Mouse (Mus musculus): Measurements from ENCODE around the gene Tpcn2. TPM values are rescaled to one million over a fixed set of nuclear protein-coding genes. Genes with fewer than 3 reads are reported as not detected.

The Tpcn2 gene
- polyA plus RNA-seq, 1 experiment from 2014 or later, result 3.7 TPM

GRCm38 (mm10) chr7:145140656-145141055 lies 143.2 kb downstream of the Tpcn2 start:
- Histone ChIP-seq H3K9me3 (ENCODE audit: control insufficient read depth, low read length) (peaks cover 5% of the 10 kb centered on the region; the same call in 1 of the 2 replicates), H3K9ac (ENCODE audit: low read depth, low read length) (no peak overlapping the region), H3K4me1 (ENCODE audit: control insufficient read depth, insufficient read depth, low read length) (peaks cover 8% of the 10 kb centered on the region), H3K4me3 (ENCODE audit: low read depth, low read length) (no peak overlapping the region), H3K27ac (replicated peaks; ENCODE audit: low read depth, low read length) (no peak overlapping the region), H3K4me2 (ENCODE audit: low read depth, low read length) (no peak overlapping the region), H3K36me3 (ENCODE audit: control insufficient read depth, insufficient read depth, low read length) (no peaks in the 10 kb centered on the region), H3K27me3 (replicated peaks; ENCODE audit: control insufficient read depth, insufficient read depth, low read length) (no peaks in the 10 kb centered on the region)
- WGBS, result 44% methylated on average over 2 of the region's 2 CpGs
- DNase-seq (ENCODE audit: low spot score) (no peak), ATAC-seq (ENCODE audit: low read depth) (no peak)

- H3K27ac ChIP-seq (replicated peaks; ENCODE audit: low read depth, low read length), result no peak overlapping the region
- no peaks in the 10 kb centered on the region for H3K27me3 ChIP-seq (replicated peaks; ENCODE audit: control insufficient read depth, insufficient read depth, low read length)
- H3K9ac ChIP-seq (ENCODE audit: low read depth, low read length), result no peak overlapping the region
- ATAC-seq (ENCODE audit: low read depth) (no peak), DNase-seq (ENCODE audit: low spot score) (no peak)
- H3K4me1 ChIP-seq (ENCODE audit: control insufficient read depth, insufficient read depth, low read length), result peaks cover 5% of the 10 kb centered on the region
- WGBS, result 90% methylated on average over 3 of the region's 3 CpGs
- H3K4me3 ChIP-seq (ENCODE audit: low read depth, low read length), result no peak overlapping the region
- H3K4me2 ChIP-seq (ENCODE audit: low read depth, low read length), result no peak overlapping the region
- H3K9me3 ChIP-seq (ENCODE audit: control insufficient read depth, low read length), result peaks cover 5% of the 10 kb centered on the region; the same call in 1 of the 2 replicates
- H3K36me3 ChIP-seq (ENCODE audit: control insufficient read depth, insufficient read depth, low read length), result no peaks in the 10 kb centered on the region
Measured at GRCm38 (mm10) chr7:145139576-145139975, 144.2 kb downstream of the Tpcn2 start.

- Histone ChIP-seq H3K9ac (ENCODE audit: low read depth, low read length) (no peak overlapping the region), H3K4me3 (ENCODE audit: low read depth, low read length) (no peak overlapping the region)
Measured at GRCm38 (mm10) chr7:145139100-145139499, 144.7 kb downstream of the Tpcn2 start.

GRCm38 (mm10) chr7:145137871-145138270 lies 145.9 kb downstream of the Tpcn2 start:
- DNase-seq (ENCODE audit: low spot score) (no peak), ATAC-seq (ENCODE audit: low read depth) (no peak)
- Histone ChIP-seq H3K9me3 (ENCODE audit: control insufficient read depth, low read length) (peaks cover 5% of the 10 kb centered on the region; the same call in 1 of the 2 replicates), H3K27ac (replicated peaks; ENCODE audit: low read depth, low read length) (no peak overlapping the region), H3K27me3 (replicated peaks; ENCODE audit: control insufficient read depth, insufficient read depth, low read length) (no peaks in the 10 kb centered on the region), H3K9ac (ENCODE audit: low read depth, low read length) (no peak overlapping the region), H3K36me3 (ENCODE audit: control insufficient read depth, insufficient read depth, low read length) (no peaks in the 10 kb centered on the region), H3K4me3 (ENCODE audit: low read depth, low read length) (no peak overlapping the region), H3K4me2 (ENCODE audit: low read depth, low read length) (no peak overlapping the region), H3K4me1 (ENCODE audit: control insufficient read depth, insufficient read depth, low read length) (no peaks in the 10 kb centered on the region)
- 88% methylated on average over 1 of the region's 1 CpGs for WGBS

More at GRCm38 (mm10) chr7:145139100-145139499, 144.7 kb downstream of the Tpcn2 start:
- Histone ChIP-seq H3K4me2 (ENCODE audit: low read depth, low read length) (no peak overlapping the region), H3K4me1 (ENCODE audit: control insufficient read depth, insufficient read depth, low read length) (peaks cover 5% of the 10 kb centered on the region), H3K9me3 (ENCODE audit: control insufficient read depth, low read length) (peaks cover 5% of the 10 kb centered on the region; the same call in 1 of the 2 replicates), H3K36me3 (ENCODE audit: control insufficient read depth, insufficient read depth, low read length) (no peaks in the 10 kb centered on the region), H3K27ac (replicated peaks; ENCODE audit: low read depth, low read length) (no peak overlapping the region), H3K27me3 (replicated peaks; ENCODE audit: control insufficient read depth, insufficient read depth, low read length) (no peaks in the 10 kb centered on the region)
- ATAC-seq (ENCODE audit: low read depth) (no peak), DNase-seq (ENCODE audit: low spot score) (no peak)
- 71% methylated on average over 1 of the region's 1 CpGs for WGBS

DNA sequence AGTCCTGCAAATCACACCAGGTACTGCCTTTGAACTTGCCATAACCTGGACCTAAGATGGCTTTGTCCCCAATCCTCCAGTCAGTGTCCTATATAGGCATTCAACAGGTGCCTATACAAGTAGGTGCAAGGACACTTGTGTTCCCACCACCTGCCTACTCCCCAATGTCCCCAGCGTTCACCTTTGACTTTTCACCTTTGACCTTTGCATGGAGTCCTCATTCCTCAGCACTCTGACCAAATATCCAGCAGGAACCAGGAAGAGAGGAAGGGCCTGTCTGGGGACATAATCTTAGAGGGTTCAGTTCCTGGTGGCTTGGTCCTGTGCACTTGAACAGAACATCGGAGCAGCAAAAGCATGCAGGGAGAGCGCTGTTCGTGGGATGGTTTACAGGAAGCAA lies 147.0 kb downstream of the Tpcn2 start:
- Histone ChIP-seq H3K9ac (ENCODE audit: low read depth, low read length) (no peak overlapping the region), H3K27ac (replicated peaks; ENCODE audit: low read depth, low read length) (no peak overlapping the region), H3K27me3 (replicated peaks; ENCODE audit: control insufficient read depth, insufficient read depth, low read length) (no peaks in the 10 kb centered on the region), H3K4me2 (ENCODE audit: low read depth, low read length) (no peak overlapping the region), H3K36me3 (ENCODE audit: control insufficient read depth, insufficient read depth, low read length) (no peaks in the 10 kb centered on the region), H3K4me3 (ENCODE audit: low read depth, low read length) (no peak overlapping the region), H3K4me1 (ENCODE audit: control insufficient read depth, insufficient read depth, low read length) (no peaks in the 10 kb centered on the region), H3K9me3 (ENCODE audit: control insufficient read depth, low read length) (peaks cover 5% of the 10 kb centered on the region; the same call in 1 of the 2 replicates)
- ATAC-seq (ENCODE audit: low read depth) (no peak), DNase-seq (ENCODE audit: low spot score) (no peak)
- WGBS, result 80% methylated on average over 4 of the region's 4 CpGs

Other genes with a start within 250 kb of the Tpcn2 start
- gene 1810010D01Rik, start 75.9 kb downstream of the Tpcn2 start, polyA plus RNA-seq (2014; fragmentation: Nextera tagmentation; extraction: Ambion mirVana), result not detected in 2 replicates
- 7.5 and 10.0 TPM in 2 replicates for gene Mrgprf, start 16.8 kb upstream of the Tpcn2 start, polyA plus RNA-seq (2014; fragmentation: Nextera tagmentation; extraction: Ambion mirVana)
- gene Mrgprd, start 30.8 kb upstream of the Tpcn2 start, polyA plus RNA-seq (2014; fragmentation: Nextera tagmentation; extraction: Ambion mirVana), result not detected in 2 replicates

Data from embryonic facial prominence, embryonic 14.5 days (tissue).